Mouse (Mus musculus) spleen, postnatal 10 days (tissue): Measurements from ENCODE around the gene Tox4.

ENCODE experiments used
- DNase-seq, 2 experiments: peaks; one replicate each; pipeline ENCODE4 v3.0.0; 2021 to 2022; ENCODE audit warnings: low spot score in 2 of 2

Tox4 gene

DNA sequence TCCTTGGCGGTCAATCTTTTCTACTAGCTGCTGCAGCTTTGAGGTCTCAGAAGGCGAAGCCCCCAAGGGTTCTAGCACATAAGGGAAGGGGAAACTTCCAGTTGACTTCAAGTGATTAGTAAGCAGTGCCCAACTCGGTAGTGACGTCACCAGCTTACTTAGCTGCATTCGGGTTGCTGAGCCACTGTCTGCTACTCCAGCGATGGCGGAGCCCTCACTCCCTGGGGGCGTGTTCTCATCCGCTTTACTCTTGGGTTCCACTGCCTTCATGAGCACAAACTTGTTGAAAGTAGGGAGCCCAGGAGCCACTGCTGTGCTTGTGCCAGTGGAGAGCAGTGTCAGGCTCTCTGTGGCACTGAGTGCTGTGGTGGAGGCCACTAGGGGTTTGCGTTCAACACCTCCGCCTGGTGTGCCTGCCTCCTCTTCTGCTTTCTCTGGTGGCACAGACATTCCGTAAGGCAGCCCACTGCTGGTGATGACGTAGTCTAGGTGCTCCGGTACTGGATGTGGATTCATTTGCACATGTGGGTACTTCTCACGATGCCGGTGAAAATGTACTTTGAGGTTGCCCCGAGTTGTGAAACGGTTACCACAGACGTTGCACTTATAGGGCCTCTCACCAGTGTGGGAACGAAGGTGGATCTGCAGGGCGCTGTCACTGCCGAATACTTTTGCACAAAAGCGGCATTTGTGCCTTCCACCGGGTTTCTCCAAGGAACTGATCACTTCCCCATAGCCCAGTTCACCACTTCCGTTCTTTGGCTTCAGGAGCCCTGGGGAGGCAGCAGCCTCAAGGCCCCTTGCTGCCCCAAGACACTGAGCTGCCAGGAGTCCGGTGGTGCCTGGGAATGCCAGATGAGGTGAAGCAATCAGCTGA is 35.2 kb downstream of the Tox4 start:
- DNase-seq, result no peak

DNA sequence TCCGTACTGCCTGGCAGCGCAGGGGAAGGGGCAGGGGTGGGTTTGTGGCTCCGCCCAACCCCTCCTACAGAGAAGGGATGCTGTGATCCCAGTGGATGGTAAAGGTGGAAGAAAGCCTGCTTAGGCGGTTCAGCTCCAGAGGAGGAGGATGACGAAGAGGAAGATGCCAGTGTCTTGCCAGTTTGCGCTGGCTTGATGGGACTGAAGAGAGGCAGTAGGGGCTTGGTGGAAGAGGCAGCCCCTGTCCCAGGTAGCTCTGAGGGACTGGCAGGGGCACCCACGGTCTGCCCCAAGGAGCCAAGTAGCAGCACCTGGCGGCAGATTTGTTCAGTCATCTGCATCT is 35.8 kb downstream of the Tox4 start:
- DNase-seq, result no peak

DNA sequence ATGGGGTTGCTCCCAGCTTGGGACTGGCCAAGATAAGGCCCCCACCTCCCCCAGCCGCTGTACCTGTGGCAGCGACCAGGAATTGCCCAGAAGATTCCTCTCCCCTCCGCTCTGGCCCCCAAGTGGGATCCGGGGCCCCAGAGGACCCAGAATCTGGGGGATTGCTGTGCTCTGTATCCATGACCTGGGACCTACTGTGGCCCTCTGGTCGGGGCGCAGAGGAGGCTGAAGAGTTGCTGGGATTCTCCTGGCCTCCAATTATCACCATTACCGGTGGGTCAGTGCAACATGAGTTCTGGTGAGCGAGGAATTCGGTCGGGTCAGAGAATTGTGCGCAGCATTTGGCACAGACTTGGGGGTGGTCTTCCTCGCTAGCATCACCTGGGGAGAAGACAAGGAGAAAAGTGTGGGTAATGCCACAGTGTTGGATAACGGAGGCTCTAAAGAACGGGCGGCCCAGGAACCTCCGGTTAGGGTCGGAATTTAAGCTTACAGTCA is 36.4 kb downstream of the Tox4 start:
- no peak for DNase-seq

DNA sequence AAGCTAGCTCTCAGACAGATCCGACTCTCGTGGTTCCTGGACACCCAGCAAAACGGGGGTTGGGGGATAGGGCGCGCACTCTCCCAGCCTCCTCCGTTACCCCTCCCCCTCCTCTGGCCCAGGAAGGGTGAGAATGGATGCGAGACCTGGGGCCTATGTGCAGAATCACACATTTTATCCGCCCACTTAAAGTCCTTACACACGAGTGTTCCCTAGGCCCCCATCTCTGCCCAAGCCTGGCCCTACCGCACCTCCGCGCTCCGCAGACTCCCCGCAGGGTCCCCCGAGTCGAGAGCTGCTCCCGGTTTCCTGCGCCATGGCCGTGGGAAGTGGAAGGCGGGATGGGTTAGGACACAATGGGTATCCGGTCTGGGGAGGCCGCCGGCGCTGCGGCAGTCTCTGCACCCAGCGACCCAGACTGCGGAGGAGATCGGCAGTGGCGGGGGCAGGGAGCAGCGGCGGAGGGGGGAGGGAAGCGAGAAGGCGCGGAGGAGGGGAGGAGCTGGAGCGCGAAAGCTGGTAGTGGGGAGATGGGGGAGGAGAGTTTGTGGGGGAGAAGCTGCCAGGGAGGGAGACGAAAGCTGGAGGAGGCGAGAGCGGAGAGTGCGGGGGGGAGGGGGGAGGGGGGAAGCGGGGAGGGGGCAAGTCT is 37.0 kb downstream of the Tox4 start:
- DNase-seq, result peak; percentile 14 to 55

DNA sequence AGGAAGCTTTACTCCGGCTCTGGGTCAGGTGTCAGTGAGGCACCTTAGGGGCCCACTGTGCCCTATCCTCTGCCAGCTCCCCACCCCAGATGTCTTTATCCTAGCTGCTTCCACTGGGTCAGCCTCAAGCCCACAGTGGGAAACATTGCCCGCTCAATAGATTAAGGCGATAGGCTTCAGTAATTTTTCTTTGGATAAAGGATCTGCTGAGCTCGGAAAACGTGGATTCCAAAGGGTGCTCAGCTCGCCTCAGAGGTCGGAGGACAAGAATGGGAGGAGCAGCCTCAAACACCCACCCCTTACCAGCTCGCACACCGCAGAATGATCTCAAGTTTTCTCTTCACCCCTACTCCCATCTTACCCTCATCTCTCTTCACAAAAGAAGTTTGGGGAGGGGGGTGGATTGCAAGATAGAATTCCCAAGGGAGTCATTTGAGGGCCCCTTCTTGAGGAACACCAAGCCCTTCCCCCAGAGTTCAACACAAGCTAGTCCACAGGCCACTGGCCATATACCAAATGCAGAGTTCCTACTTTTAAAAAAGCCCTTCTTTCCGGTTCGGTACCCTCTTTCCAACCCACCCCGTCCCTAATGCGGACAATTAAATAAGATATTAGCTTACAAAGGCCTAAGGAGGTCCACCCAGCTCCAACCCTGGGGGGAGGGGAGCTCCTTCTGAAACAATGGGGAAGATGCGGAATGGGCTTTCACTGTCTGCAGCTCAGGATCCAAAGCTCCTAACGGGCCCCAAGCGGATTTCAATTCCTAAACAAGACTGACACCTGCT is 37.7 kb downstream of the Tox4 start:
- DNase-seq, result no peak

DNA sequence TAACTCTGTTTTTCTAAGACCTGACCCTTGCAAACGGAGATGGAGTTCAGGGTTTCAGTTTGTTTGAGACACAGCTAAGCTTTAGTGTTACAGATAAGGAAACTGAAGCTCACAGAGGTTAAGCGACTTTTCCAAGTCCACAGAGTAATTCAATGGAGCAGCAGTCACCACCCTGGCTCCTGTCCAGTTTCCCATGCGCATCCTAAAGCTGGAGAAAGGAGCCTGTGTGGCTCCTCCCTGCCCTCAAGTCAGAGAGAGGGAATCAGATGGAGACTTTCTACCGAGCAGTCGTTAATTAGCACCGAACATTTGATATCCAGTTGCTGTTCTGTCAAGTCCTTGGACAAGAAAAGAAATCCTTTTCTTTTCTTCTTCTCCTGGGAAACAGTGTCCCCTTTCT is 40.4 kb downstream of the Tox4 start:
- no peak for DNase-seq

DNA sequence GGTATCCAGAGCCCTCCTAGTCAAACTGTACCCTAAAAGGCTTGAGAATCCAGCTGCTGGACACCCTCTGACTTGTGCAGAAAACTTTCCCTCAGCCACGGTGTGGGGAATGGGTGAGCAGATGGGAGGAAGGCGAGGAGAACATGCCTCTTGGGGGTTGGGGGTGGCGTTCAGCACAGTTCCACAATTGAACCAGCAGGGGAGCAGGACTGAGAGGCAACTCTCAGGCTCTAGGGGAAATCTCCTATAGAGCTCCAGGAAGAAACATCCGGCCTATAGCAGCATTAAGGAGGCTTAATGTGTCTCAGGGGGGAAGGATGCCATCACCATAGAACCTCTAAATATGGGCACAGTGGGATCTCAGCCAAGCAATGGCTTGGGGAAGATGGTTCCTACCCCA is 46.9 kb downstream of the Tox4 start:
- DNase-seq, result no peak

DNA sequence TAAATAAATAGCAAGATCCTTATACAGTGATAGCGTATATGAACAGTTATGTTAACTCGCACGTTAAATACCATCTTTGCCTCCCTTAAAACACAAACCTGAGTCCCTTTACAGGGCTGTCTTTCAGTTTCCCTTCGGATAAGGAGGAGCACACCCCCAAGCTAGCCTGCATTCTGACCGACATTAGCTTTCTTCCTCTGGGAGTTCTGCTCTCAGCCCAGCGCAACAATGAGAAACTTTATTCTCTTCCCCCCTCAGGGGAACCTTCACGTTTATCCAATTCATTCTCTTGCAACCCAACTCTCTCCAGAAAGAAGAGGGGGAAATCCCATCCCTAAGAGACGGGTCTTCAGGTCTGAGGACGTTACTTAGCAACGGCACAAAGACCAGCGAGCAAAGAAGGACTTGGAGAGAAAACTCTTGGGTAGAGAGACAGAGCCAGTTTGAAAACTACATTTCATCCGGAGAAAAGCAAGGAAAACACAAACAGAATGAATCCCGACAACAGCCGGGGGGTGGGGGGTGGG is 48.5 kb downstream of the Tox4 start:
- DNase-seq, result no peak

DNA sequence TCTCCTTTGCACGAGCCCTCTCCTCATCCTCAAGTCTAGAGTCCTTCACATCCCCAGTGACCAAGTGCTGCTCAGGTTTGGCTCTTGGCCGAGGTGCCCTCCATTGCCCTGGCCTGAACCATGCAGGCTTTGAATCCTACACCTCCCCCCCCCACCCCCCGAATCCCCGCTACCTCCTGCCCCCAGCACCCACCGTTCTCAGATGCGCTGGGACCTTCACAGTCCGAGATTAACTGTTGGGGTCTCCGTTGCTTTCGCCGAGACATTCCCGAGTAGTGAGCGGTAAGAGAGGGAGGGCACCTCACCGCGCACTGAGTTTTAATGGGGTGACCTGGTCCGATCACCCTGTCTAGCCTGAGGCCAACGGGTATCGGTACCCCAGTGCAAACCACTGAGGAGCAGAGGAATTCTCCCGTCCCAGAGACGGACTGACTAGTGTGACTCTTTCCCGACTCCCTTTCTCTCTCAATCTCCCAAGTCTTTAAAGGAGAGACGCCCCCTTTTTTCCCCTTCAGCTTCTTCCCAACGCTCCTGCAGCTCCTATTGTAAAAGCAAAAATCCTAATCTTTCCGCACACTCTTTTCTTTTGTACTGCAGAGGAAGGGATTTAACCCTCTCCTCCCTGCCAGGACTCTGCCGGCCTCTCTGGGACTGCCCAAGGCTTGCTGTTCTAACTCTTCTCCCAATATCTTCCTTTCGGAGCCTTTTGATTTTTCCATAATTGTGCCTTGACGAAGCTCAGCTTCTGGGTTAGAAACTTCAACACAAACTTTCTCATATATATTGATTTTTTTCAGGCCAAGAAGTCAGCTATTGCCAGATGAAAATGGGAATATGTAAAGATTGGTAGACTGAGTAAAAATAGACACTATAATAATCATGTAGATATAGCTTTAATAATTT is 49.2 kb downstream of the Tox4 start, which contains the start of gene Sall2:
Gene Sall2, minus strand, starts transcription at position 853 of the 903 bp plus-strand sequence.
- DNase-seq, result no peak

DNA sequence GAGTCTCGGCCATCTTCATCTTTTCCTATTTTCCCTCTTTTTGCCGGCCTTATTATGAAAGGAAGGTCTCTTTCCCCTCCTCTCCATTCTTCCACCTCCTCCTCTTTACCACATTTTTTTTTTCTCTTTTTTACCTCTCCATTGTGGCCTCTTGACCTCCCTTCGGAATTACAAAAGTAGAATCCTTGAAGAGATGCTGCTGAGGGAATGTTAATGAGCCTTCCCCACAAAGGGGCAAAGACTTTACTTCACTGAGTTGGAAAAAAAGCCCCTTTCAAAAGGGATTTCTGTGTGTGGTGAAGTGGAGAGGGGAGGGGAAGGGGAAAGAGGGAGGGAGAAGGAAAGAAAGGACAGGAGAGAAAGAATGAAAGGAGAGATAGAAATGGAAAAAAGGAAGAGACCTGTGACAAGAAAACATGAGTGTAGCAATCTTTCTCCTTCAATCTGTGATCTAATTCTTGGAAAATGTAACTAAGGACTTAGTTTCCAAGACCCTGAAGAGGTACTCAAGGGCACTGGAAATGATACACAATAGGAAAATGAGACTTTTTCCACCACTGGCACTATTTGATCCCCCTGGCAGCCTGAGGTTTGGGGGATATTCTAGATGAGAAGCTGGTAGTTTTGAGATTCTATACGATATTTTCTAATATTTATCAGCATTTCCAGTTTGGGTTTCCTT is 52.3 kb downstream of the Tox4 start:
- DNase-seq, result no peak

DNA sequence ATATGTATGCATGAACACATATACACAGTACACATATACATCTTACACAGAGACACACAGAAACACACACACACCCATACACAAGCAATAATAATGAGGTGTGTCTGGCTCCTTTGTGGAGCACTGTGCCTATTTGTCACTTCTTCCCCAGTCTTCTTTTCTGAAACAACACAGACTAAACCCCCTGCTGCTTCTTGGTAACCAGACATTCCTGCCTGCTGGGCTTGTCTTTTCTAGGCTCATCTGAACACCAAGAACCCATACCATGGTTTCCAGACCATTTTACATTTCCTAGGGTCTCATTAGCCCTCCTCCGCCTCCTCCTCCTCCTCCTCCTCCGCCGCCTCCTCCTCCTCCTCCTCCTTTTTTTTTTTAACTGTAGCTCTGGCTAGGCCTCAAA is 53.2 kb downstream of the Tox4 start:
- DNase-seq, result no peak

DNA sequence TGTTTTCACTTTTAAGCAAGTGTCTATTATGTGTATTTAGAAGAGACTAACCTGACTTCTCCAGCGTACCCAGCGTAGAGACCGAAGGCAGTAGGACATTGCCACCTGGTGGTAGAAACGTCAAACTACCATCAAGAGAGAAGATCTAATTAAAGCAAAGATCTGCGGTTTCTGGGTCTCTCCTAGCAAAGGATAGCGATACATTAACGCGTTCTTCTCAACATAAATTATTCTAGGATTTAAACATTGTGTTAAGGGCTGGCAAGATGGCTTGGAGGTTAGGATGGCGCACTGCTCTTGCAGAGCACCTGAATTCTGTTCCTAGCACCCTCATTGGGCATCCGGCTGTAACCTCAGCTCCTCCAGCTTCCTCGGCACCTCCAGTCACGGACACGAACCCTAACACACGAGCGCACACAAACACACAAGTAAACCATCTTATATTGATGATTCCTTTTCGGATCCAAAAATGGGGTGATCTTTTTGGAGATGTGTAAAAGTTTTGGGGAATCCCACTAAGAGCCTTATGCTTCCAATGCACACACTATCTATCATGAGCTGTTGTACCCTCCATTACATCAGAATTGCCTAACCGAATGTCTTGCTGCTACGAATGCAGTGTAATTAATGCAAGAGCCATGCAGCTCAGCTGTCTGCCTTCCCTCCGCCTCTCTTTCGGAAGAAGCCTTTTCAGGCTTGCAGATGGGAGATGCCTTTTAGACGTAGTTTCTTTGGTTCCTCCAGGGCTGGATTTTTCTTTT is 60.0 kb downstream of the Tox4 start:
- peak; percentile 26 to 64 for DNase-seq

DNA sequence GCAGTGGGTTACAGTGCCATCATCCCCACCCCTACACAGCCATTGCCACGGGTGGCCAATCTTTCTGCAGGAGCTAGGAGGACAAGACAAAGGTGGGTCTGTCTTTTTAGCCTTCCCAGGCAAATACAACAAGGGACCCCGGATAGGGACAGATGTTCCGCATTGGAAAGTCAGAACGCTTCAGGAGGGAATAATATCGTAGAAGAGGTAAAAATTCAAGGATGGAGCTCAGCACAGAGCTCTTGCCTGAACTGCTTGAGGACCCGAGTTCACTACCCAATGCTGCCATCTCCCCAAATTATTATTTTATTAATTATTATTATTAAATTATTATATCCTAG is 60.5 kb downstream of the Tox4 start:
- DNase-seq, result no peak
